Mouse (Mus musculus) forebrain, embryonic 15.5 days (tissue): ENCODE measurements around the gene Tango6. TPM values are rescaled to one million over a fixed set of nuclear protein-coding genes. Genes with fewer than 3 reads are reported as not detected.

Source experiments
- ATAC-seq: fragments of 200-750 bp; cut with Nextera tagmentation; replicated peaks from 2 replicates; pipeline ENCODE4 v1.8.0; 2017; ENCODE audit warnings: mild to moderate bottlenecking, moderate TSS enrichment, moderate library complexity
- H3K27ac ChIP-seq: fragments of 300-500 bp; sonication (generic); replicated peaks from 2 replicates; pipeline ENCODE4 v1.5.1; 2015; ENCODE audit warnings: mild to moderate bottlenecking, inconsistent platforms
- H3K27me3 ChIP-seq: fragments of 300-500 bp; sonication (generic); 2 replicates; pipeline ENCODE4 v1.6.1; 2015; ENCODE audit warnings: inconsistent platforms
- H3K36me3 ChIP-seq: fragments of 300-500 bp; sonication (generic); 2 replicates; pipeline ENCODE4 v1.6.1; 2015; ENCODE audit warnings: mild to moderate bottlenecking, inconsistent platforms
- H3K4me1 ChIP-seq: fragments of 300-500 bp; sonication (generic); 2 replicates; pipeline ENCODE4 v1.6.1; 2015; ENCODE audit warnings: inconsistent platforms
- H3K4me2 ChIP-seq: fragments of 300-500 bp; sonication (generic); replicated peaks from 2 replicates; pipeline ENCODE4 v1.6.1; 2015; ENCODE audit warnings: mild to moderate bottlenecking, inconsistent platforms
- H3K4me3 ChIP-seq: fragments of 300-500 bp; sonication (generic); 2 replicates; pipeline ENCODE4 v1.5.1; 2015; ENCODE audit warnings: mild to moderate bottlenecking, inconsistent platforms
- H3K9ac ChIP-seq: fragments of 300-500 bp; sonication (generic); replicated peaks from 2 replicates; pipeline ENCODE4 v1.6.1; 2015; ENCODE audit warnings: mild to moderate bottlenecking, inconsistent platforms
- H3K9me3 ChIP-seq: fragments of 300-500 bp; sonication (generic); 2 replicates; pipeline ENCODE4 v1.6.1; 2016; ENCODE audit warnings: inconsistent platforms
- WGBS: fragments of 180-500 bp; shearing (Covaris S2); methylation state at CpG from one replicate; pipeline ENCODE4 v1.1.7; 2015; ENCODE audit warnings: mixed read lengths; 5-methylcytosine and 5-hydroxymethylcytosine counted together
- polyA plus RNA-seq: library from polyadenylated mRNA; unstranded; fragments of >200 nt; fragmentation: Nextera tagmentation; extraction: Ambion mirVana; gene quantifications from 2 replicates; pipeline ENCODE4 v1.2.1, GENCODE M21; 2015

The Tango6 gene
- 4.9 and 5.5 TPM in 2 replicates for polyA plus RNA-seq

- Histone ChIP-seq H3K4me2 (peak within 1 kb of the TSS; percentile 61), H3K4me1 (no peaks in the 10 kb centered on the region), H3K9ac (peak within 1 kb of the TSS; percentile 83), H3K4me3 (peak within 1 kb of the TSS; percentile 88), H3K36me3 (no peaks in the 10 kb centered on the region), H3K9me3 (no peaks in the 10 kb centered on the region), H3K27me3 (no peaks in the 10 kb centered on the region), H3K27ac (peak within 1 kb of the TSS; percentile 93)
- under 1% methylated on average over 50 of the region's 50 CpGs for WGBS
- ATAC-seq: peak; percentile 93
These were observed at the start of gene Tango6 for GRCm38 (mm10) chr8:106682971-106683668. Gene Tango6 (plus strand): TSS chr8:106683068.

DNA sequence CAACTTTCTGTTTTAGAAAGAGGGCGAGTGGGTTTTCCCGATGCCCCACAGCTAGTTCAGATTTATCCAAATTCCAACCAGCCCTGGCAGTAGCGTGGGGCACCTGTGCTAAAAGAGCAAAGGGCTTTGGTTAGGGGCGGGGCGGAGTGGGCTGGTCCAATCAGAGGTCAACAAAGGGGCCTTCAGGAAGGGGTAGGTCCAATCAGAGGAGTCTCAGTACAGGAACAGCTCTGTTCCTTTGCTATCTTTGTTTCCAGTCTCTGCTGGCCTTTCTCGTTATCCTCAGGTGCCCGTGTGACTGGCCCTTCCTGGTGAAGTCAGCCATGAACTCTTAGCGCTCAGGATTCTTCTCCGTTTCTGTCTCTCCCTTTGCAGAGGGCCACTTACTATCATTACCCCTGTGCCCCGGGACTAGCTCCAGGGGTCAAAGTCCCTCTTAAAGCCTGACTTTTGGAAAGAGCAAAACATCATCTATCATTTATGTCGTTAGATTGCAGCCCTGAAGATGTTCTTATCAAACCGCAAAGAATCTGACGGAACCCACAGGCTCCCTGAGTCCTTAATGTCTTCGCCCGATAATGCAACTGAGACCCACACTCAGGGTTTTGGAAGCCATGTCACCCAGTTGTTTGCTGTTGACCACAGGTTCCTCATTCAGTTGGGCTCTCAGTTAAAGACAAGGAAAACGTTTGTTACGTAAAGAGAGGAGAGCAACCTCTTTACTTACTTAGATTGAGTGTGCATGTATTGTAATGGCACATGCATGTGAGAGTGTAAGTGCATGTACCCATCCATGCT is 49.3 kb upstream of the Tango6 start:
- ATAC-seq: no peak
- Histone ChIP-seq H3K27me3 (no peaks in the 10 kb centered on the region), H3K4me3 (no peak overlapping the region), H3K27ac (no peak overlapping the region), H3K4me2 (no peak overlapping the region), H3K9ac (no peak overlapping the region), H3K4me1 (no peaks in the 10 kb centered on the region), H3K36me3 (no peaks in the 10 kb centered on the region), H3K9me3 (no peaks in the 10 kb centered on the region)
- 67% methylated on average over 17 of the region's 17 CpGs for WGBS

DNA sequence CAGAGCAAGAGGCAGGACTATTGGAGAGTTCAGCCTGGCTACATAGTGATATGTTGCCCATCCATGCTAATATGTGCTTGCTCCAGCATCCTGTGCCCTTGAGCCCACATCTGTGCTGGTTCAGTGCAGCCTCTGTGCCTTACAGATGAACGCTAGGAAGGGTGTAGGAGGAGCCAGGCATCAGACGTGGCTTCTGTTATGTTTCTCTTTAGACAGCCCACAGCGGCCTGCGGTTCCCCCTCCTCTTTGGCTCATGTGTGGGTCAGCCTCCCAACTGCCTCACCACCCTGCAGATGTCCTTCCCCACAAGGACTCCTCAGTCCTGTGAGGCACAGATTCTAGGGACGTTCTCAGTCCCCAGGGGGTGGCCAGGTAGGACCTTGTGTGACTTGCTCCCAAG is 47.6 kb upstream of the Tango6 start:
- 44% methylated on average over 5 of the region's 5 CpGs for WGBS
- no peaks in the 10 kb centered on the region for H3K4me1 ChIP-seq
- no peaks in the 10 kb centered on the region for H3K9me3 ChIP-seq
- H3K27me3 ChIP-seq: no peaks in the 10 kb centered on the region
- H3K27ac ChIP-seq: no peak overlapping the region
- H3K9ac ChIP-seq: no peak overlapping the region
- H3K4me2 ChIP-seq: no peak overlapping the region
- H3K36me3 ChIP-seq: no peaks in the 10 kb centered on the region
- H3K4me3 ChIP-seq: no peak overlapping the region
- ATAC-seq: no peak

- H3K36me3 ChIP-seq: no peaks in the 10 kb centered on the region
- 69% methylated on average over 4 of the region's 4 CpGs for WGBS
- no peak overlapping the region for H3K4me2 ChIP-seq
- no peak overlapping the region for H3K4me3 ChIP-seq
- H3K9ac ChIP-seq: no peak overlapping the region
- no peak for ATAC-seq
- H3K4me1 ChIP-seq: no peaks in the 10 kb centered on the region
- no peaks in the 10 kb centered on the region for H3K27me3 ChIP-seq
- no peak overlapping the region for H3K27ac ChIP-seq
- no peaks in the 10 kb centered on the region for H3K9me3 ChIP-seq
These were observed 45.4 kb upstream of the Tango6 start for GRCm38 (mm10) chr8:106637446-106637845.

DNA sequence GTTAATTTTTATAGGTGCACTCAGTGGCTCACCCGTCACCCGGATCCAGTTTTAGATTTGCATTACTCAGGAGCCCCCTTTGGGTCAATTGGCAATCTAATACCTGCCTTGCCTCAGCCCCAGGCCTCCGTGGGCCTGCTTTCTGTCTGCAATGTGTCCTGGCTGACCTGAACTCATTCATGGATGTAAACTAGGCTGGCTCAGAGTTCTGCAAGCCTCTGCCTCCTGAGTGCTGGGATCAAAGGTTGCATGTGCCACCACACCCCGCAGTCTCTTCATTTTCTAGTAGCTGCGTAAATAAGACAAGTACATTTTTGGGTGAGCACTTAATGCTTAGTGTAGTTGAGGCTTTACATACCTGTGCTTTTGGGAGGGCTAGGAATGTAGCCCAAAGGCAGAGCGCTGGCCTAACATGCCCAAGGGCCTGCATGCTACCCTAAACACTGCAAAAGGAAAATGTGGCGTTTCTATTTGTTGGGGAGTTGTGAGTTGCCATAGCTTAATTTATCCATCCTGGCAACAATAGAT is 44.0 kb upstream of the Tango6 start:
- H3K4me3 ChIP-seq: no peak overlapping the region
- WGBS: 92% methylated on average over 7 of the region's 7 CpGs
- H3K4me2 ChIP-seq: no peak overlapping the region
- no peaks in the 10 kb centered on the region for H3K36me3 ChIP-seq
- no peaks in the 10 kb centered on the region for H3K4me1 ChIP-seq
- H3K27ac ChIP-seq: no peak overlapping the region
- H3K27me3 ChIP-seq: no peaks in the 10 kb centered on the region
- H3K9me3 ChIP-seq: no peaks in the 10 kb centered on the region
- no peak for ATAC-seq
- H3K9ac ChIP-seq: no peak overlapping the region

DNA sequence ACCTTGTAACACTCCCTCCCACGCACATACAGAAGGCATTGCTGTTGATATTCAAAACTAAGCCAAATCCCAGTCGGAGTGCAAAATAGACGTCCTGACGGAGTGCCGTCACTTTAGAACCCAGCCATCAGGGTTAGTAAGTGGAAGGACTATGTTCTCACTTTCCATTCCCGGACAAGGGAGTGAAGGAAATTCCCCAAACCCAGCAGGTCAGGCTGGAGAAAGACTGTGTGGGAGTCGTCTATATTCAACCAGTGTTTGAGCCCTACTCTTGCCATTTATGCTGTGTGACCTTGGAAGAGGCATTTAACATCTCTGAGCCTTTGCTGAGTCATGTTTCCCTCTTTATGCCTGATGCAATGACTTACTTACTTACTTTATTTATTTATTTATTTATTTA is 42.7 kb upstream of the Tango6 start:
- Histone ChIP-seq H3K4me1 (no peaks in the 10 kb centered on the region), H3K27me3 (no peaks in the 10 kb centered on the region), H3K36me3 (no peaks in the 10 kb centered on the region), H3K9ac (no peak overlapping the region), H3K4me3 (no peak overlapping the region), H3K27ac (no peak overlapping the region), H3K4me2 (no peak overlapping the region), H3K9me3 (no peaks in the 10 kb centered on the region)
- ATAC-seq: no peak
- 91% methylated on average over 7 of the region's 7 CpGs for WGBS

DNA sequence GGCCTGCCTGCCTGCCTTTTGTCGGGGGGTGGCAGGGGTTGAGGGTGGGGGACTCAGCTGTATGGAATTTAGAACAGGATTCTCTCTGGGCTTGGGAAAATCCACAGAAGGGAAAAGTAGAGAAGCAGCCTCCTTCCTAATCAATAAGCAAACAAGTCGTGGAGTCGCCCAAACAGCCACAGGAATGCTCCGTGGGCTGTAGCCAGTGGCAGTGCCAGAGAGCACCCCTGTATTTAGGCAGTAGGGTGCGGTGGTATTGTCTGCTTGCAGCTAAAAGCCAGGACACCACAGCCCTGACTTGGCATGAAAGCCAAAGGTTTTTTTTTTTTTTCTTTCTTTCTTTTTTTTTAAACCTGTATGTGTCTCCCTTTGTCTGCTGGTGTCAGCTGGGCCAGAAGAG is 41.9 kb upstream of the Tango6 start:
- 80% methylated on average over 5 of the region's 5 CpGs for WGBS
- H3K27me3 ChIP-seq: no peaks in the 10 kb centered on the region

GRCm38 (mm10) chr8:106642172-106642571 is 40.7 kb upstream of the Tango6 start:
- H3K4me1 ChIP-seq: no peaks in the 10 kb centered on the region
- no peak for ATAC-seq
- H3K27me3 ChIP-seq: no peaks in the 10 kb centered on the region
- no peaks in the 10 kb centered on the region for H3K9me3 ChIP-seq
- H3K9ac ChIP-seq: no peak overlapping the region
- no peak overlapping the region for H3K4me3 ChIP-seq
- 67% methylated on average over 2 of the region's 2 CpGs for WGBS
- no peak overlapping the region for H3K27ac ChIP-seq
- no peak overlapping the region for H3K4me2 ChIP-seq
- no peaks in the 10 kb centered on the region for H3K36me3 ChIP-seq

More for the DNA sequence above, 41.9 kb upstream of the Tango6 start:
- Histone ChIP-seq H3K27ac (no peak overlapping the region), H3K36me3 (no peaks in the 10 kb centered on the region), H3K9ac (no peak overlapping the region), H3K9me3 (no peaks in the 10 kb centered on the region), H3K4me1 (no peaks in the 10 kb centered on the region), H3K4me2 (no peak overlapping the region), H3K4me3 (no peak overlapping the region)
- ATAC-seq: no peak

DNA sequence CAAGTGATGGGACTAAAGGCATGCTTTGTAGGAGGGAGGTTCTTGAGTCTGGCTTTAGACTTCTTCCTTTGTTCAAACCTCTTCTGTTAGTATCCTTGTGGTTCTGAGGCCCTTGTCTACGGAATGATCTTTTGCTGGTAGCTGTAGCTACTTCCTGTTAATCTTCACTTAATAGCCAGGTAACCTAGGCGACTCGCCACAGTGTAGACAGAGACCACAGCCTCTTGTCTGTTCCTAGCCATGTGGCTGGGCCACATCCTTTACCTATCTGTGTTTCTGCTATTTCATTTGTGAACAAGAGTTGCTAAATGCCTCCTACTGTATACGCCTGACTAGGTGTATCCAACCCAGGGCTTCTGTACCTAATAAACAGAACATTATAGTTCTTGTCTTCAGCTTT is 39.8 kb upstream of the Tango6 start:
- 99% methylated on average over 4 of the region's 4 CpGs for WGBS
- H3K9me3 ChIP-seq: no peaks in the 10 kb centered on the region
- no peaks in the 10 kb centered on the region for H3K36me3 ChIP-seq
- no peak overlapping the region for H3K9ac ChIP-seq
- H3K4me3 ChIP-seq: no peak overlapping the region
- no peaks in the 10 kb centered on the region for H3K4me1 ChIP-seq
- no peak overlapping the region for H3K4me2 ChIP-seq
- H3K27ac ChIP-seq: no peak overlapping the region
- H3K27me3 ChIP-seq: no peaks in the 10 kb centered on the region
- ATAC-seq: no peak

- Histone ChIP-seq H3K27ac (no peak overlapping the region), H3K27me3 (no peaks in the 10 kb centered on the region), H3K9ac (no peak overlapping the region), H3K9me3 (no peaks in the 10 kb centered on the region), H3K4me1 (no peaks in the 10 kb centered on the region), H3K36me3 (no peaks in the 10 kb centered on the region), H3K4me3 (no peak overlapping the region), H3K4me2 (no peak overlapping the region)
- no peak for ATAC-seq
- 41% methylated on average over 3 of the region's 3 CpGs for WGBS
These were observed 37.9 kb upstream of the Tango6 start for GRCm38 (mm10) chr8:106644957-106645356.

- Histone ChIP-seq H3K36me3 (no peaks in the 10 kb centered on the region), H3K27ac (no peak overlapping the region), H3K4me1 (no peaks in the 10 kb centered on the region), H3K9me3 (no peaks in the 10 kb centered on the region), H3K4me3 (no peak overlapping the region), H3K27me3 (no peaks in the 10 kb centered on the region), H3K4me2 (no peak overlapping the region), H3K9ac (no peak overlapping the region)
- 94% methylated on average over 2 of the region's 2 CpGs for WGBS
- ATAC-seq: no peak
These were observed 36.7 kb upstream of the Tango6 start for GRCm38 (mm10) chr8:106646153-106646552.

DNA sequence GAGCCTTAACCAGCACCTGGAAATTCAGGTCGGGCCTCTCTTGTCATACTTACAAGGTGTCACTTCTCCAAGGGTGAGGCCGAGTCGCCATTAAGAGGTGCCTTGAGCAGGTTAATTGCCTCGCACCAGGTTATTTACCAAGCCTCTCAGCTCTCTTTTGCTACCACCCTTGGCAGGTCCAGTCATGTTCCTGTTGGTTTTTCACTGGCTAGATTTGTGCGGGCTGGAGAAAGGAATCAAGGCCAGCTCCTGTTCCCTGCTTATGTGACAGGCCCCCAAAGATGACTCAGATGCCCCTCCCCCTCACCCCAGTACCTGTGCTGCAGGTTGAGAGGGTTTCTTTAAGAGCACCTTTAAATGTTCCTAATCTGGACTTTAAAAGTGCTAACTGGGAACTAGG is 36.1 kb upstream of the Tango6 start:
- H3K4me2 ChIP-seq: no peak overlapping the region
- 87% methylated on average over 5 of the region's 5 CpGs for WGBS
- H3K9me3 ChIP-seq: no peaks in the 10 kb centered on the region
- no peak overlapping the region for H3K27ac ChIP-seq
- H3K36me3 ChIP-seq: no peaks in the 10 kb centered on the region
- no peak overlapping the region for H3K9ac ChIP-seq
- no peaks in the 10 kb centered on the region for H3K27me3 ChIP-seq
- H3K4me3 ChIP-seq: no peak overlapping the region
- ATAC-seq: no peak
- H3K4me1 ChIP-seq: no peaks in the 10 kb centered on the region
